Mouse (Mus musculus) C2C12 (cell line): ENCODE data around the gene Dpy30.
A peak's percentile ranks its signal among the peaks of the same experiment; 100 is the strongest.
"Not testable (repeated sequence)": the region's sequence is repeated elsewhere in the genome, so short reads cannot be mapped to it uniquely, and the experiment has no call there.

ENCODE experiments used
- CTCF ChIP-seq: IDR thresholded peaks from one replicate; pipeline ENCODE4 v1.5.1; 2011; ENCODE audit not compliant: control insufficient read depth, insufficient read depth, insufficient read length
- MAX ChIP-seq: IDR thresholded peaks from one replicate; pipeline ENCODE4 v1.6.1; 2011; ENCODE audit warnings: mild to moderate bottlenecking, control low read depth

- peak; percentile 10 for TF ChIP-seq CTCF
- not testable (repeated sequence) for TF ChIP-seq MAX
These were observed 4.4 kb upstream of the Dpy30 start for GRCm38 (mm10) chr17:74328146-74328545.
